Mouse (Mus musculus) mouse trophoblast stem cell (cell line): ENCODE results near the gene E130218I03Rik.

ENCODE experiments used
- in situ Hi-C, 2 experiments: fragments of 300-500 bp; cut with MseI, MboI; formaldehyde crosslinking; loops; 2 replicates in 1 of 2; 3 replicates in 1 of 2; pipeline ENCODE4 v1.15.1; 2025

Gene E130218I03Rik

DNA sequence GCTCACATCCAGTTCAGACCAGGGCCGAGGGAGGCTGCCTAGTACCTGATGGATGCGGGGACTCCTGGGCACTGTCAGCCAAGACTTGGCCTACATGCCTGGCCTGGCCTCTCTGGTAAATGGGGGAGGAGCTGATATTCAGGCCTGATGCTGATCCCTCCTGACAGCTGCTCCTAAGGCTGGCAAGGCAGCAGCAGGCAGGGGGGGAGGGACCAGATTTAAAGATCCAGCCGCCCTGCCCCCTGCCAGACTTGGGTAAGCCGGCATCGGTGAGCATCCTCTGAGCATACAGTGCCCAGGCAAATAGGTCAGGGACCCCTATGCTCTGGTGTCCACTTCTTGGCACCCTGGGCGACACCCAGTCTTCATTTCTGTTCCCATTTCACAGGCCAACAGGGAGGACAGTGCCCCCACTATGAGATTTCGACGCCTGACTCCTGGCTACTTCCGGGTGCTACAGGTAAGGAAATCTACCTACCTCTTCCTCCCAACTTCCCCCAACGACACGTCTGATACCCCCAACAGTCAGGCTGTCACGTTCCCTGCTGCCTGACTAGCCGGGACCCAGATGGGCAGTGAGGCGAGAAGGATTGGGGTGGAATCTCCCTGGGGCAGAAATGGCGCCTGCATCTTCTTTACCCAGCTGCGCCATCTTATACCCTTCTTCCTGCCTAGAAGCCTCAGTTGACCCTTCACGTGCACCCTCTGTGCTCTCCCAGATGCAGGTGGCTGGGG, at the start of gene E130218I03Rik:
E130218I03Rik (plus strand) TSS at position 147 of the 735 bp plus-strand sequence.
- in situ Hi-C loops, result no loop called here

DNA sequence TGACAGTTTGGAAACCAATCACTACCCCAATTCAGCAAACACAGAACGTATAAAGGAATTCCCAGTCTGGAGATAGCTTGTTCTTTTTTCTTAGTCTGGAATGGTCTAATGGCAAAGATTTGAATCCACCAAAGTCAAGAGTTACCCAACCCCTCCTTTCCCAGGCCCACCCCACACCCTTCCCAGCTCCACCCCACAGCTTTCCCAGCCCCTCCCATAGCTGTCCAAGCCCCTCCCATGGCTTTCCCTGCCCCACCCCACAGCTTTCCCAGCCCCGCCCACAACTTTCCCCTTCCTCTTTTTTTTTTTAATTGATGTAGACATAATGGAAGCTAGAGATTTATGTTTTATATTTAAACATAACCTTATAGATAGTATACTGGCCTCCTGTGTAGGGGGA, 44.1 kb upstream of the E130218I03Rik start:
- in situ Hi-C loops, result loop anchor here in 1 of 2 experiments (10.0 kb wide), 1 partner anchor 95 kb away; no protein-coding TSS in a partner anchor

DNA sequence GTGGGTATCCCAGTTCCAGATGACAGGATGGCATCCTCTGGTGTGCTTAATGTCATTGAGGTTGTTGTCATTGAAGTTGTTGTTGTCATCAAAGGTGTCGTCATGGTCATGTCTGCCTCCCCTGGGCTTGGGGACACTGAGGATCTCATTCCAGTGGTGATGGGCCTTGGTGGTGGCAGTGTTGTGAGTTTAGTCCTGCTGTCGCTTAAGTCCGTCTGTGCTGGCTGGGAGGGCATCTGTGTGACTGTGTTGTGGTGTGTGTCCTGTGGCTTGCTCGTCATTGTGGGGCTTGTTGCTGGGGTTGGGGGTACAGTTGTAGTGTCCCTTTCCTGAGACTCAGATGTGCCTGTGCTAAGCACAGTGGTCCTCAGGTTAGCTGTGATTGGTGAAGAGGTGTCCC, 40.6 kb upstream of the E130218I03Rik start, which contains the start of gene Gm7534:
Gm7534 (minus strand) TSS at position 101 of the 400 bp plus-strand sequence.
- in situ Hi-C loops, result loop anchor here in 1 of 2 experiments (5.0 kb wide), 1 partner anchor 34 kb away; the partner anchor contains the start of gene Cnksr1

- in situ Hi-C loops, result loop anchor here in 1 of 2 experiments (5.0 kb wide), 1 partner anchor 34 kb away; the partner anchor contains the start of gene Cnksr1
These were observed 40.0 kb upstream of the E130218I03Rik start for GRCm38 (mm10) chr4:134203340-134203896.

- in situ Hi-C loops, result no loop called here
These were observed 36.9 kb upstream of the E130218I03Rik start for GRCm38 (mm10) chr4:134206488-134207053.

GRCm38 (mm10) chr4:134222793-134223600, 20.5 kb upstream of the E130218I03Rik start:
- in situ Hi-C loops, result no loop called here

DNA sequence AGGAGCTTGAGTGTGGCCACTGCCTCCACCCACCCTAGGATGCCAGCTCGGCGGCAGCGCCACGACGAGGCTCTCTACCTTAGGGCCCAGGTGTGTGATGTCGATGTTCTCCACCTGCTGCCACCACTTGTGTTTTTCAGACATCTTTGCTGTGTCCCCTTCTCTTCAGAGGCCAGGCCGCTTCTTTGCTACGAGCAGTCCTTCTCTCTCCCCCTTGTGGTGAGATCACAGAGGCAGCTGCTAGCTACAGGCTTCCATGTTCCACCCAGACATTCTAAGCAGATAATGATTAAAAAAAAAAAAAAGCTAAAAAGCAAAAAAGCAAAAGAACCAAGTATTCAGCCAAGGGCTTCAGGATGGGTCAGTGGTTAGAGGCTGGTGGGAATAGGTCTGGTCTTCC, 16.3 kb upstream of the E130218I03Rik start, which contains the start of gene Catsper4:
Catsper4 (minus strand) TSS at position 190 of the 400 bp plus-strand sequence.
- in situ Hi-C loops, result no loop called here

- in situ Hi-C loops, result no loop called here
These were observed 13.0 kb upstream of the E130218I03Rik start for GRCm38 (mm10) chr4:134230431-134230830.

- in situ Hi-C loops, result loop anchor here in 1 of 2 experiments (5.0 kb wide), 1 partner anchor 33 kb away; the partner anchor contains the start of gene Gm7534
These were observed 8.6 kb upstream of the E130218I03Rik start for GRCm38 (mm10) chr4:134234876-134235275.

- in situ Hi-C loops, result loop anchor here in 1 of 2 experiments (5.0 kb wide), 1 partner anchor 35 kb away; the partner anchor contains the start of gene Gm7534
These were observed 5.7 kb upstream of the E130218I03Rik start for GRCm38 (mm10) chr4:134237582-134238278.

DNA sequence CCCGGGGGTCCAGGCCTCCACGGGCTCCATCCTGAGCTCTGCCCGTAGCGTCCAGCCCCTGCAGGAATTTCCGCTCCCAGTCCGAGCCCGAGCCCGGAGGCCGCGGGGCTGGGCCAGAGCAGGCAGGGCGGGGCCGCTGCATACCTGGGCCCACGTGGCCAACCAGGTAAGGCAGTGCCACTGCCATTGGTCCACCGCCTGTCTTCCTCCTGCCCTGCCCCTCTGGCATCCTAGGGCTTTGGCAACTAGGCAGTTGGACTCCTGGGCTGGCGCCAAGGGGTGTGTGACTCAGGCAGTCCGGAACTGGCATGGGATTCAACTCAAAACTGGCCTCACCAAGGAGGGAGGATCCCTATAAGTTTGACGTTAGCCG, 5.2 kb upstream of the E130218I03Rik start, which contains the start of gene Cnksr1:
Cnksr1 (minus strand) TSS at position 121 of the 373 bp plus-strand sequence.
- in situ Hi-C loops, result loop anchor here in 1 of 2 experiments (5.0 kb wide), 1 partner anchor 36 kb away; the partner anchor contains the start of gene Gm7534

GRCm38 (mm10) chr4:134238686-134239085, 4.8 kb upstream of the E130218I03Rik start:
- in situ Hi-C loops, result loop anchor here in 1 of 2 experiments (5.0 kb wide), 1 partner anchor 36 kb away; the partner anchor contains the start of gene Gm7534

DNA sequence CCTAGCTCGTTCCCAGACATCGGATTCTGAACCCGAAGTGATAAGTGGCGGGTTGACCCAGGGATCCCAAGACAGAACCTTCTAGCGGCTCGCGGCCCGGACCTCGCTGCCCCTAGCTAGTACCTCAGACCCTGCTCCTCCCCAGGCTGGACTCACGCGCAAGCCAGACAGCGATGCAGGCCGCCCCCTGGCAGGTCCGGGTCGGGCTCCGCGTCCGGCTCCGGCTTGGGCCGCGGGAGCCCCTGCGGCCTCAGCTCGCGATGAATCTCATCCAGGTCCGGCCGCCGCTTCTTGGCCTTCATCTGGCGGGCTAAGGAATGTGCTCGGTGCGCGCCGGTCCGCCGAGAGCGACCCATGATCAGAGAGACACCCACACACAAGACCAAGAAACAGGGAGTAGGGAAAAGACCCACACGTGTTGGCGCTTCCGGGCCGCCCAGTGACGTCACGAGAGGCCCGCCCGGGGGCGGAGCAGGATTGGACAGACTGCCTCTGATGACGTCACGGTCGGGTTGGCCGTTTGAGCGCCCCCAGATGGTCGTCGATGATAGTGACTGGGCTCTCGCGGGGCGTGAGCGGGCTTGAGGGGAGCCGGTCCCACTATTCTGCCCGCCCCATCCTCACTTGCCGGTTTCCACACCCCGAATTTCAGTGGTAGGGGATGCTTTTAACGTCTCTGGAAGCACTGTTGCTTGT, 1.8 kb downstream of the E130218I03Rik start, which contains the start of gene Zfp593:
Zfp593 (minus strand) TSS at position 445 of the 696 bp plus-strand sequence.
- in situ Hi-C loops, result no loop called here

- in situ Hi-C loops, result no loop called here
These were observed 2.8 kb downstream of the E130218I03Rik start for GRCm38 (mm10) chr4:134246256-134246655.

DNA sequence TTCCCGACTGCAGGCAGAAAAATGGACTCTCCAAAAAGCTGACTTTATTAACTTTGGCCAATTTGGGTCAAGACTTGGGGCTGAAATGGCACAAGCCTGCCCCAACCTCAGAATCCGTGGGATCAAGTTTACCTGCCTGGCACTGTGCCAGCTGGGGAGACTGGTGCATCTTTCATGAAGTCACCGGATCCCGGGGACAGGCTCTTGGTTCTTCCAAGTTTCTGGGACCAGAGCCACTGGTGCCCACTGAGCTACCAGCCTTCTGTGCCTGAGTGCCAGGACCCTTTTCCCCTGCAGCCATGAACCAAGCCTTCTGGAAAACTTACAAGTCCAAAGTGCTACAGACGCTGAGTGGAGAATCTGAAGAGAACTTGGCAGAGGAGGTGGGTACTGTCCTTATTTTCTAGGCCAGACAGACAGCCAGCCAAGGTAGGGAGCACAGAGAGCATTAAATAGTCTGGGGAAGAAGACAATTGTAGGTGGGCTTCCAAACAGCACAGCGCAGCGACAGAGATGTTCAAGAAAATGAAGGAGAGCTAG, 3.3 kb downstream of the E130218I03Rik start, which contains the start of gene Gm30191:
Gm30191 (plus strand) TSS at position 217 of the 540 bp plus-strand sequence.
- in situ Hi-C loops, result no loop called here

DNA sequence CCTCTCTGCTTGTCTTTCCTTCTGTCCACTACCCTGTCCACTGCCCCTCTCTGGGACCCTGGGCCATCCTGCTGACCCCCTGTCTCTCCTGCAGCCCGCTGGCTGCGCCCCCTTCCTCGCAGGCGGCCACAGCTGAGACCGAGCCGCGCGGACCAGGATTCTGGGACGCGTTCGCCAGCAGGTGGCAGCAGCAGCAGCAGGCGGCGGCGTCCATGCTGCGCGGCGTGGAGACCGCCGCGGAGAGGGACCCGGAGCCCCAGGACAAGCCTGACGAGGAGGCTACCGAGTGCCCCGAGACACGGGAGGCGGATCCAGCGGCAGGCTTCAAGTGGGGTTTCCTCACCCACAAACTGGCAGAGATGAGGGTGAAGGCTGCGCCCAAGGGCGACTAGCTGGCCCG, 6.2 kb downstream of the E130218I03Rik start:
- in situ Hi-C loops, result no loop called here

DNA sequence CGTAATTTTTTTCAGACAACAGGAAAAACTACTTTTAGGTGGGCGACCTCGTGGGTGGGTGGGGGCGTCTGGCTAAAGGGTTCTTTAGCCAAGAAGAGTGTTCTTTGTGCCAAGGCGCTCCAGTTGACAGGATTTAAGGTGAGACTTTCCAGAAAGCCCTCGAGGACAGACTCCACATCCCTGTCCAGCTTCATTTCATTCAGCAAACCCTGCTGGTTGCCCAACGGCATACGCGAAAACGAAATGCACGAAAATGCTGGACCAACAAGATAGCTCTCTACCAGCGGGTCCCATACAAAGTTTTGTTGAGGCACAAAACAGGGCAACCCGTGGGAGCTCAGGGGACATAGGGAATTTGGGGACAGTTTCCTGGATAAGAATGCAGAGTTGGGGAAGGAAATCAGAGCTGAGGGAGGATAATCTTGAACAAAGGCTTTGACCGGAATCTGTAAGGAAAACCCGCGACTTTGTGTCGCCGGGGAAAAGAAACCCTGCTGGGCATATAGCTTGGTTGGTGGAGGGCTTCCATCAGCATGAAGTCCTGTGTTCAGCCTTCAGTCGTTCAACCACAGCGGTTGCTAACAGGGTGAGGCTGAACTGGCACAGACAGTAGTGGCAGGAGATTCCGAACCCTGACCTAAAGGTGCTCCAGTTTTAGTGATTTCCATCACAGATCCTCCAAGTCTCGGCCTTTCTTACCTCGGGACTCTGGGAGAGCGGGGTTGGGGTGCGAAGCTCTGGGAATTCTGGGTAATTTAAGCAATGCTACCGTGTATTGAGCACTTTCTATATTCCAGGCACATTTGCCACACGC, 6.9 kb downstream of the E130218I03Rik start:
- in situ Hi-C loops, result no loop called here

GRCm38 (mm10) chr4:134250930-134251240, 7.4 kb downstream of the E130218I03Rik start:
- in situ Hi-C loops, result no loop called here
